Mouse (Mus musculus) intestine, embryonic 16.5 days (tissue): ENCODE results near the gene Rbbp4. TPM values are rescaled to one million over a fixed set of nuclear protein-coding genes. Genes with fewer than 3 reads are reported as not detected.
A peak's percentile ranks its signal among the peaks of the same experiment; 100 is the strongest.

Experiments used
- ATAC-seq: fragments of 200-750 bp; cut with Nextera tagmentation; 2 replicates; pipeline ENCODE4 v1.8.0; 2017; ENCODE audit warnings: moderate TSS enrichment, moderate library complexity
- H3K27ac ChIP-seq: fragments of 300-500 bp; sonication (generic); 2 replicates; pipeline ENCODE4 v1.5.1; 2014; ENCODE audit warnings: mild to moderate bottlenecking, low read length
- H3K27me3 ChIP-seq: fragments of 300-500 bp; sonication (generic); replicated peaks from 2 replicates; pipeline ENCODE4 v1.6.1; 2014; ENCODE audit warnings: low read length, control low read depth, mixed read lengths; ENCODE audit not compliant: control insufficient read depth, insufficient read depth
- H3K36me3 ChIP-seq: fragments of 300-500 bp; sonication (generic); 2 replicates; pipeline ENCODE4 v1.6.1; 2014; ENCODE audit warnings: low read length, control low read depth; ENCODE audit not compliant: control insufficient read depth, insufficient read depth
- H3K4me1 ChIP-seq: fragments of 300-500 bp; sonication (generic); 2 replicates; pipeline ENCODE4 v1.6.1; 2014; ENCODE audit warnings: low read length, control low read depth, mixed read lengths; ENCODE audit not compliant: control insufficient read depth, insufficient read depth
- H3K4me2 ChIP-seq: fragments of 300-500 bp; sonication (generic); 2 replicates; pipeline ENCODE4 v1.6.1; 2014; ENCODE audit warnings: low read depth, low read length, control low read depth
- H3K4me3 ChIP-seq: fragments of 300-500 bp; sonication (generic); 2 replicates; pipeline ENCODE4 v1.5.1; 2014; ENCODE audit warnings: mild to moderate bottlenecking, low read length
- H3K9ac ChIP-seq: fragments of 300-500 bp; sonication (generic); 2 replicates; pipeline ENCODE4 v1.6.1; 2014; ENCODE audit warnings: low read depth, low read length
- H3K9me3 ChIP-seq: fragments of 300-500 bp; sonication (generic); 2 replicates; pipeline ENCODE4 v1.6.1; 2016; ENCODE audit warnings: low read length, control low read depth; ENCODE audit not compliant: control insufficient read depth
- WGBS: fragments of 180-500 bp; shearing (Covaris S2); extraction: QIAGEN DNeasy Blood & Tissue Kit; methylation state at CpG from one replicate; pipeline ENCODE4 v1.1.7; 2014; 5-methylcytosine and 5-hydroxymethylcytosine counted together
- polyA plus RNA-seq: library from polyadenylated mRNA; unstranded; fragments of >200 nt; fragmentation: Nextera tagmentation; extraction: Ambion mirVana; gene quantifications from 2 replicates; pipeline ENCODE4 v1.2.1, GENCODE M21; 2015

Rbbp4 gene
- polyA plus RNA-seq, result 271 and 297 TPM in 2 replicates

GRCm38 (mm10) chr4:129335216-129336074, at the start of gene Rbbp4, which contains the start of gene Zbtb8os:
Rbbp4 (minus strand) TSS chr4:129335370.
Zbtb8os (plus strand) TSS chr4:129335695.
- Histone ChIP-seq H3K27me3 (no peaks in the 10 kb centered on the region), H3K36me3 (no peaks in the 10 kb centered on the region), H3K9ac (peak within 1 kb of the TSS; percentile 92), H3K4me1 (peaks cover 18% of the 10 kb centered on the region), H3K9me3 (no peaks in the 10 kb centered on the region), H3K4me3 (peak within 1 kb of the TSS; percentile 77), H3K4me2 (peak within 1 kb of the TSS; percentile 76), H3K27ac (peak within 1 kb of the TSS; percentile 99)
- WGBS, result under 1% methylated on average over 69 of the region's 73 CpGs
- ATAC-seq, result peak; percentile 98

DNA sequence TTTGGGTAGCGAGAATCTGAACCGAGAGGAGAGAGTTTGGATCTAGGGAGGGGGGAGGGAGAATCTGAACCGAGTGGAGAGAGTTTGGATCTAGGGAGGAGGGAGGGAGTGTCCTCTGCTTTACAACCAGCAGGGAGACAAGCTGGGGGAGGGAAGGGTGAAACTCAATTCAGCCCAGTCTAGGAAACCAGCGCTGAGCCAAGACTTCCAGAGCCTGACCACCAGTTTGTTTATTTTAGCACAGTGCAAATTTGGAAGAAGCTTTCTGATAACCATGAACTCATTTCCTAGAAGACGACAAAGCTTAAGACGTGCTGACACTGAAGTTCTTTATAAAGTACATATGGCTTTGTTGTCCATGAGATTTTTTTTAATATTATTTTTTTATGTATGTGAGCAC, 49.3 kb upstream of the Rbbp4 start:
- H3K4me1 ChIP-seq, result 0 out of 2 replicates have a peak, but pooled peaks cover 4% of the 10 kb centered on the region
- no peak overlapping the region for H3K4me3 ChIP-seq
- H3K9me3 ChIP-seq, result no peaks in the 10 kb centered on the region
- H3K9ac ChIP-seq, result no peak overlapping the region
- WGBS, result 18% methylated on average over 6 of the region's 6 CpGs
- H3K27me3 ChIP-seq, result no peaks in the 10 kb centered on the region
- peak overlapping the region; percentile 65 for H3K27ac ChIP-seq
- no peak overlapping the region for H3K4me2 ChIP-seq
- ATAC-seq, result peak; percentile 66
- no peaks in the 10 kb centered on the region for H3K36me3 ChIP-seq

- no peaks in the 10 kb centered on the region for H3K9me3 ChIP-seq
- H3K4me2 ChIP-seq, result no peak overlapping the region
- no peak overlapping the region for H3K4me3 ChIP-seq
- 82% methylated on average over 3 of the region's 3 CpGs for WGBS
- no peak overlapping the region for H3K9ac ChIP-seq
- no peak for ATAC-seq
- 0 out of 2 replicates have a peak, but pooled peaks cover 4% of the 10 kb centered on the region for H3K4me1 ChIP-seq
- no peaks in the 10 kb centered on the region for H3K27me3 ChIP-seq
- no peaks in the 10 kb centered on the region for H3K36me3 ChIP-seq
- 0 out of 2 replicates have a peak overlapping the region, but pooled peaks have one; percentile 8 for H3K27ac ChIP-seq
Observed at GRCm38 (mm10) chr4:129383586-129383985, 48.4 kb upstream of the Rbbp4 start.

DNA sequence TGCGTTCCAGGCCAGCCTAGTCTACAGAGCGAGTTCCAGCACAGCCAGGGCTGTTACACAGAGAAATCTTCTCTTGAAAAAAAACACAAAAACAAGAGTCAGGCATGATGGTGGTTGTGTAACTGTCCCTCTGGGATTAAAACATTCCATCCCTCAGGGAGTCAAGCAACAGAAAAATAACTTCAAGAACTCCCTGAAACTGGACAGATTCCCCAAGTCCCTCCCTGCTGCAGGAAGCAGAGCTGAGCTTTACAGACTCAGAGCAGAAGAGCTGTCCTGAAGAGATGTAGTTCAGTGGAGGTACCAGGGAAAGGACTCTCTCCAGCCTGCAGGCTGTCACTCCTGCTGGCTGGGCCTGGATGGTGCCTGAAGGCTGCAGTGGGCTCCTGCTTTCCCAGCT, 47.3 kb upstream of the Rbbp4 start:
- Histone ChIP-seq H3K27ac (peak overlapping the region; percentile 31; the same call in 1 of the 2 replicates), H3K4me3 (no peak overlapping the region), H3K36me3 (no peaks in the 10 kb centered on the region), H3K4me1 (0 out of 2 replicates have a peak, but pooled peaks cover 4% of the 10 kb centered on the region), H3K27me3 (no peaks in the 10 kb centered on the region), H3K9me3 (no peaks in the 10 kb centered on the region), H3K9ac (no peak overlapping the region), H3K4me2 (no peak overlapping the region)
- no peak for ATAC-seq
- WGBS, result 95% methylated on average over 2 of the region's 2 CpGs

DNA sequence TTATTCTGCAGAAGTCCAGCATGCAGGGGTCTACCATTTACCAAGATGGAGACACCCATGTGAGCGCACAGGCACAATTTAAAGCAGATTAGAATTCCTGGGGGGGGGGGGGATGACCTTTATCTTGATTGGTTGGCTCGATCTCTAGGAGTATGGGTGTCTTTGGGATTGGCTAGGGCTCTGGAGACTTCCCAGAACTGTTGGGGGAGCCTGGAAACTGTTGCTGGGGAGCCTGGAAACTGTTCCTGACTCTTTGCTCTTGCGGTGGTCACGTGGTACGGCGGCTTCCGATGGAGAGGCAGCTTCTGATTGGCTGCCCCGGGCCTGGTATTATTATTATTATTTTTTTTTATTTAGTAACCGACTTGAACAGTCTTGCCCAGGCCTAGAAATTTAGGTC, 46.9 kb upstream of the Rbbp4 start:
- ATAC-seq, result no peak
- H3K27me3 ChIP-seq, result no peaks in the 10 kb centered on the region
- H3K27ac ChIP-seq, result no peak overlapping the region
- H3K4me3 ChIP-seq, result no peak overlapping the region
- H3K4me2 ChIP-seq, result no peak overlapping the region
- 0 out of 2 replicates have a peak, but pooled peaks cover 4% of the 10 kb centered on the region for H3K4me1 ChIP-seq
- WGBS, result 90% methylated on average over 9 of the region's 9 CpGs
- no peaks in the 10 kb centered on the region for H3K9me3 ChIP-seq
- H3K36me3 ChIP-seq, result no peaks in the 10 kb centered on the region
- no peak overlapping the region for H3K9ac ChIP-seq

DNA sequence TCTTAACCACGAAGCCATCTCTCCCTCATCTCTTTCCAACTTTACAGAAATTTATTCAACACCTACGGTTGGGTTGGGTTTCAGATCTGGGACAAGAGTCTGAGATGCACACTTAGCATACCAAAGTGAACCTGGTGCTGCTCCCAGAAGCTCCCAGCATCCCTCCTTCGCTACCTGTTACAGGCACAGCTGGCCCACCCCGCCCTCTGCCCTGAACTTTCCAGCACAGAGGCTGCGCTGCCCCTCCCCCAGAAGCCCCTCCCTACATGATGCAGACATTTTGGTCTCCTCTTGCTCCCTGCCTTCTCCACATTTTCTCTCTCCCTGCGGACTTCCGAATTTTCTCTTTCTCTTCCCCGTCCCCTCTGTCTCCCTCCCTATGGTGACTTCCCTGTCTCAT, 46.0 kb upstream of the Rbbp4 start:
- no peaks in the 10 kb centered on the region for H3K27me3 ChIP-seq
- H3K4me2 ChIP-seq, result no peak overlapping the region
- no peak overlapping the region for H3K4me3 ChIP-seq
- 81% methylated on average over 8 of the region's 8 CpGs for WGBS
- H3K27ac ChIP-seq, result no peak overlapping the region
- H3K36me3 ChIP-seq, result no peaks in the 10 kb centered on the region
- no peak for ATAC-seq
- no peaks in the 10 kb centered on the region for H3K9me3 ChIP-seq
- H3K9ac ChIP-seq, result no peak overlapping the region
- H3K4me1 ChIP-seq, result peaks cover 6% of the 10 kb centered on the region; the same call in 1 of the 2 replicates

DNA sequence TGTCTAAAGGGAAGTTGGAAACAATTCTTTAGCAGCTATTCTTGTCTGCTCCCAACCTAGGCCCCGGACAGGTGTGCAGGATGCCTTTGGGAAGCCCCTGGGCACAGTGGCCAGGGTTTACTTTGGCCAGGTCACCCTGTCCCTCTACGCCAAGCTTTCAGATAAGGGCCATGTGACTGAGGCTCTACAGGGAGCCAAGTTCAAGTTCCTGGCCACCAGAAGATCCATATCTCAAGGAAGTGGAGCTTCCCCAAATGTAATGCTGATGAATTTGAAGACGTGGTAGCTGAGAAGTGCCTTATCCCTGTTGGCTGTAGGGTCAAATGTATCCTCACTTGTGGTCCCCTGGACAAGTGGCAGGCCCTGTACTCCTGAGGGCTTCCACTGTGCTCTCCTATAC, 44.6 kb upstream of the Rbbp4 start:
- 76% methylated on average over 3 of the region's 3 CpGs for WGBS
- Histone ChIP-seq H3K27ac (no peak overlapping the region), H3K36me3 (no peaks in the 10 kb centered on the region), H3K9ac (no peak overlapping the region), H3K4me1 (peaks cover 2% of the 10 kb centered on the region; the same call in 1 of the 2 replicates), H3K27me3 (no peaks in the 10 kb centered on the region), H3K4me2 (no peak overlapping the region), H3K4me3 (no peak overlapping the region), H3K9me3 (no peaks in the 10 kb centered on the region)
- no peak for ATAC-seq

DNA sequence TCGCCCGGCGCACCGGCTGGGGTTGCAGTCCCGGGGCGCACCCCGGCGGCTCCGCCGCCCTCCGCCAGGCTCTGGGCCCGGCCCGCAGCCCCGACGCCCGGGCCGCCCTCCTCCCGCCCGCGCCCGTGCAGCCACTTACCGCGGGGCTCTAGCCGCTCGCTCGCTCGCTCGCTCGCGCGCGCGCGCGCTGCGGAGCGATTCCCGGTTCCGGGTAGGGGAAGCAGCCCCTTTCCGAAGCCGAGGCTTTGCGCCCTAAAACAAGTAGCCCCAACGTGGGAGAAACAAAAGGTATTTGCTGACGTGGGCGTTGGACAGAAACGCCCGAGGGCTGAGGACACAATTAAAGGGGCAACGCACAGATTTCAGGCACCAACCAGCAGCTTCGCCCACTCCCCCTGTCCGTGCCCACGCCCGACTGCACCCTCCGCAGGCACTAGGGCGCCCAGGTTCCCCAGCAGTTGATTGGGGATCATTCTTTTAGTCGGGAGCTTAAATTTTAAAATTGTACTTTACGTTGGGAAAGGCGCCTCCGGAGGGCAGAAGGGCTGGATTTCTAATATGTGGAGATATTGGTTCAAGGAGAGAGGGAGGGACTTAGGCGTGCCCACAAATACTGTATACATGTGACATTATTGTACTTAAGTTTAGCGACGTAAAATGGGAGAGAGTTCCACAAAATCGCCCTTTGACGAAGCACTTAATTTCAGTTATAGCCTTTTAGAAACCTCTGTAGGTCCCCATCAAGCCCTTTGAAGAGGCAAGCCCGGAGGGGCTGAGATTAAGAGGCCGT, 42.6 kb upstream of the Rbbp4 start, which contains the start of gene Zbtb8a:
Gene Zbtb8a, minus strand, starts transcription at position 516 of the 790 bp plus-strand sequence.
- ATAC-seq, result peak; percentile 68
- Histone ChIP-seq H3K27me3 (no peaks in the 10 kb centered on the region), H3K27ac (peak within 1 kb of the TSS; percentile 89), H3K4me2 (peak within 1 kb of the TSS; percentile 56), H3K4me3 (peak within 1 kb of the TSS; percentile 81), H3K4me1 (peaks cover 10% of the 10 kb centered on the region), H3K9ac (peak within 1 kb of the TSS; percentile 94), H3K36me3 (no peaks in the 10 kb centered on the region), H3K9me3 (no peaks in the 10 kb centered on the region)
- WGBS, result 1% methylated on average over 64 of the region's 65 CpGs

DNA sequence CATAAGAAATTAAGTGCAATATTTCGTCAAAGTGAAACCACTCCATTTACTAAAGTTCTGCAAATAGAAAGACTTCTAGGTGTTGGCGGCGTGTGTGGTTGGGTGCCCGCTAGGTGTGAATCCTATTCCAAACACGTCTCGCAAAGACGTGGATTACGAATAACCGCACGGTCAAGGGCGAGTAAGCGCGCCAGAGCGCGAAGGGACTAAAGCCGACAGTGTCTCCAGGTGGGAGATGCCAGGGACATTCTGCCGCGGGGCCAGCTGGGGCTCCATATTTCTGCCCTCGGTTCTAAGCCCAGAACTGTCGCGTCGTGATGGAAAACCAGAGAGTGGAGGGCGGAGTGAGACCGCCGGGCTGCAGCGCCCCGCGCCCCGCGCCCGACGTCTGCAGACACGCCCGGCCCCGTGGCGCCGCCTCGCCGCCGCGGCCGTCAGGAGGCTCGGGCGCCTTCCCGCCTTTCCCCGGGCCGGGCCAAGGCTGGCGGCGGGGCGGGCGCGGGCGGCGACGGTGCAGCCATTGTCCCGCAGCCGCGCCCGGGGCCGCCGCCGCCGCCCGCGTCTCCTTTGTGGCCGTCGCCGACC, 41.9 kb upstream of the Rbbp4 start:
- peak overlapping the region; percentile 94 for H3K9ac ChIP-seq
- peak overlapping the region; percentile 81 for H3K4me3 ChIP-seq
- WGBS, result under 1% methylated on average over 63 of the region's 68 CpGs
- peak overlapping the region; percentile 89 for H3K27ac ChIP-seq
- peaks cover 10% of the 10 kb centered on the region for H3K4me1 ChIP-seq
- peak; percentile 64 for ATAC-seq
- no peaks in the 10 kb centered on the region for H3K9me3 ChIP-seq
- no peaks in the 10 kb centered on the region for H3K36me3 ChIP-seq
- H3K27me3 ChIP-seq, result no peaks in the 10 kb centered on the region
- peak overlapping the region; percentile 56 for H3K4me2 ChIP-seq
